Mouse (Mus musculus): ENCODE measurements around the gene Dennd1a. TPM values are rescaled to one million over a fixed set of nuclear protein-coding genes. Genes with fewer than 3 reads are reported as not detected.

Gene Dennd1a
- polyA plus RNA-seq, 1 experiment = 11.9 TPM

GRCm38 (mm10) chr2:37757016-37757415 is 530.2 kb downstream of the Dennd1a start:
- H3K9ac ChIP-seq (ENCODE audit: low read depth, poor library complexity, severe bottlenecking) = no peak overlapping the region
- no peak for TF ChIP-seq POLR2A (IDR thresholded peaks at IDR 0.05; ENCODE audit: insufficient read depth, low read length)
- TF ChIP-seq CTCF (IDR thresholded peaks at IDR 0.05; ENCODE audit: low read depth, low read length) = no peak
- TF ChIP-seq EP300 (IDR thresholded peaks at IDR 0.05; ENCODE audit: insufficient read depth, low read depth, low read length) = no peak
- no peaks in the 10 kb centered on the region for H3K9me3 ChIP-seq (replicated peaks; ENCODE audit: control insufficient read depth, insufficient read depth, low read length, poor library complexity, severe bottlenecking)
- no peaks in the 10 kb centered on the region for H3K27me3 ChIP-seq (ENCODE audit: control insufficient read depth, insufficient read depth, low read length, poor library complexity, severe bottlenecking)
- H3K4me1 ChIP-seq (ENCODE audit: control insufficient read depth, insufficient read depth, low read length) = peaks cover 9% of the 10 kb centered on the region
- no peak overlapping the region for H3K27ac ChIP-seq (ENCODE audit: insufficient read depth, low read length)
- no peak overlapping the region for H3K4me3 ChIP-seq (ENCODE audit: low read depth, low read length)
- H3K36me3 ChIP-seq (ENCODE audit: control insufficient read depth, insufficient read depth, low read length, poor library complexity, severe bottlenecking) = no peaks in the 10 kb centered on the region

- peaks cover 9% of the 10 kb centered on the region for H3K4me1 ChIP-seq (ENCODE audit: control insufficient read depth, insufficient read depth, low read length)
- no peak overlapping the region for H3K4me3 ChIP-seq (ENCODE audit: low read depth, low read length)
- H3K9ac ChIP-seq (ENCODE audit: low read depth, poor library complexity, severe bottlenecking) = no peak overlapping the region
- H3K36me3 ChIP-seq (ENCODE audit: control insufficient read depth, insufficient read depth, low read length, poor library complexity, severe bottlenecking) = no peaks in the 10 kb centered on the region
- TF ChIP-seq EP300 (IDR thresholded peaks at IDR 0.05; ENCODE audit: insufficient read depth, low read depth, low read length) = no peak
- TF ChIP-seq POLR2A (IDR thresholded peaks at IDR 0.05; ENCODE audit: insufficient read depth, low read length) = no peak
- no peak for TF ChIP-seq CTCF (IDR thresholded peaks at IDR 0.05; ENCODE audit: low read depth, low read length)
- no peaks in the 10 kb centered on the region for H3K9me3 ChIP-seq (replicated peaks; ENCODE audit: control insufficient read depth, insufficient read depth, low read length, poor library complexity, severe bottlenecking)
- no peak overlapping the region for H3K27ac ChIP-seq (ENCODE audit: insufficient read depth, low read length)
- no peaks in the 10 kb centered on the region for H3K27me3 ChIP-seq (ENCODE audit: control insufficient read depth, insufficient read depth, low read length, poor library complexity, severe bottlenecking)
Measured at GRCm38 (mm10) chr2:37756220-37756930, 530.8 kb downstream of the Dennd1a start.

- no peak for TF ChIP-seq POLR2A (IDR thresholded peaks at IDR 0.05; ENCODE audit: insufficient read depth, low read length)
- no peak for TF ChIP-seq CTCF (IDR thresholded peaks at IDR 0.05; ENCODE audit: low read depth, low read length)
- no peak for TF ChIP-seq EP300 (IDR thresholded peaks at IDR 0.05; ENCODE audit: insufficient read depth, low read depth, low read length)
- Histone ChIP-seq H3K4me1 (ENCODE audit: control insufficient read depth, insufficient read depth, low read length) (no peaks in the 10 kb centered on the region), H3K4me3 (ENCODE audit: low read depth, low read length) (no peak overlapping the region), H3K27me3 (ENCODE audit: control insufficient read depth, insufficient read depth, low read length, poor library complexity, severe bottlenecking) (no peaks in the 10 kb centered on the region), H3K9ac (ENCODE audit: low read depth, poor library complexity, severe bottlenecking) (no peak overlapping the region), H3K36me3 (ENCODE audit: control insufficient read depth, insufficient read depth, low read length, poor library complexity, severe bottlenecking) (no peaks in the 10 kb centered on the region), H3K27ac (ENCODE audit: insufficient read depth, low read length) (no peak overlapping the region), H3K9me3 (replicated peaks; ENCODE audit: control insufficient read depth, insufficient read depth, low read length, poor library complexity, severe bottlenecking) (no peaks in the 10 kb centered on the region)
Measured at GRCm38 (mm10) chr2:37751114-37751513, 536.1 kb downstream of the Dennd1a start.

GRCm38 (mm10) chr2:37749323-37749722 is 537.9 kb downstream of the Dennd1a start:
- Histone ChIP-seq H3K36me3 (ENCODE audit: control insufficient read depth, insufficient read depth, low read length, poor library complexity, severe bottlenecking) (no peaks in the 10 kb centered on the region), H3K27ac (ENCODE audit: insufficient read depth, low read length) (no peak overlapping the region), H3K27me3 (ENCODE audit: control insufficient read depth, insufficient read depth, low read length, poor library complexity, severe bottlenecking) (no peaks in the 10 kb centered on the region), H3K4me1 (ENCODE audit: control insufficient read depth, insufficient read depth, low read length) (no peaks in the 10 kb centered on the region), H3K9me3 (replicated peaks; ENCODE audit: control insufficient read depth, insufficient read depth, low read length, poor library complexity, severe bottlenecking) (no peaks in the 10 kb centered on the region), H3K4me3 (ENCODE audit: low read depth, low read length) (no peak overlapping the region), H3K9ac (ENCODE audit: low read depth, poor library complexity, severe bottlenecking) (no peak overlapping the region)
- no peak for TF ChIP-seq POLR2A (IDR thresholded peaks at IDR 0.05; ENCODE audit: insufficient read depth, low read length)
- no peak for TF ChIP-seq EP300 (IDR thresholded peaks at IDR 0.05; ENCODE audit: insufficient read depth, low read depth, low read length)
- no peak for TF ChIP-seq CTCF (IDR thresholded peaks at IDR 0.05; ENCODE audit: low read depth, low read length)

Other genes starting within 250 kb of the Dennd1a start
- 0.36 TPM in 1 of 2 replicates, not detected in the other for gene Lhx2, start 51.9 kb upstream of the Dennd1a start, polyA plus RNA-seq (2011; ENCODE audit: insufficient read depth, insufficient read length, low read depth, missing spikeins)
- gene Nek6, start 224.3 kb upstream of the Dennd1a start, polyA plus RNA-seq (2011; ENCODE audit: insufficient read depth, insufficient read length, low read depth, missing spikeins) = 28.9 and 31.3 TPM in 2 replicates

All from ES-Bruce4 (cell line).